In the genomic region with DNA sequence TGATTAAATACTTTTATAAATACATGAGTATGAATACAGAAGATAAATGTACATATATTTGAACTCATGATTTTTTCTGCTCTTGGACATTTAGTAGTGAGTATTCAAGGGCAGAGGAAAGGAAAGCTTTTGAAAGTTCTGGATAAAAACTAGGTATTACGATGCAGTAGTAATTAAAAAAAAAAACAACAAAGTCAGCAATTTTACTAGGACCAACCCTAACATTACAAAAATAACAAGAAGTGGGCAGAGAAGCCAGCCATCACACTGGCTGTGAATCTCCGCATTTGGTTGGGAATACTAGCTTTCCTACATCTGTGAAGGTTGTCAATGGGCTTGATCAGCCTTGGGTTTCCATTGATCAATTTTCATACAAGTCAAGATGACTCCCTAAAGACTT, we compare ENCODE assay signal across 17 mouse cellular contexts.
DNase-seq lines count a peak whose midpoint lies in the region; TF ChIP-seq lines count a peak whose summit lies in the region.
"Had no signal": no experiment of that assay in that cellular context is flagged by ENCODE, and none has a peak within 500 bp of the region (broad histone marks: within the 10 kb centered on the region; RNA-seq: fewer than 3 reads in every experiment).

No protein-coding gene starts in this region.

- H3K4me1 ChIP-seq in CH12.LX (ENCODE audit: control insufficient read depth in 1 of 2, insufficient read depth in 2 of 2) (no peaks in the 10 kb centered on the region), ES-E14 (ENCODE audit: control insufficient read depth in 2 of 2, insufficient read depth in 2 of 2, low read length in 2 of 2, poor library complexity in 1 of 2) (no peaks in the 10 kb centered on the region)

- TF ChIP-seq EP300 in CH12.LX (IDR thresholded peaks at IDR 0.05; ENCODE audit: low read length), result no peak

- DNase-seq in CH12.LX (ENCODE audit: extremely low read depth) (no peak), ES-E14 (ENCODE audit: low read depth, low spot score) (no peak)
- DNase-seq in thymus, postnatal 36 days, result no peak
- DNase-seq in embryo, embryonic 11 days, result no peak
- DNase-seq: adrenal gland, adult 2 months; adrenal gland, adult 8-10 months; adrenal gland, postnatal 10 days; adrenal gland, postnatal 14 days; adrenal gland, postnatal 25 days; adrenal gland, postnatal 36 days; B cell, adult 2 months; cerebellum, adult 11 months; cerebellum, adult 11-12 months; cerebellum, adult 18-20 months; cerebellum, adult 2 months; cerebellum, adult 8-10 months had no signal

- H3K9ac ChIP-seq in CH12.LX (ENCODE audit: insufficient read depth, low read depth), result no peak overlapping the region
- H3K9ac ChIP-seq in ES-E14 (ENCODE audit: insufficient read depth, low read depth, low read length, poor library complexity, severe bottlenecking), result no peak overlapping the region

- TF ChIP-seq POLR2A in CH12.LX (IDR thresholded peaks at IDR 0.05; ENCODE audit: low read depth, low read length), result no peak

- TF ChIP-seq CTCF in CH12.LX (conservative IDR thresholded peaks at IDR 0.05 in 1 of 2, IDR thresholded peaks at IDR 0.05 in 1 of 2; ENCODE audit: low read depth in 2 of 2, low read length in 2 of 2), result no peak

- in situ Hi-C loops in CH12.LX (cut with MboI; ENCODE audit: low pct_ligation_motif_present, low pct_unique_long_range_greater_than_20kb, low sequenced_read_pairs) (no loop called here), ES-E14 (cut with MboI; ENCODE audit: low sequenced_read_pairs in 2 of 2, unreplicated experiment in 2 of 2) (no loop called here)

- H3K27me3 ChIP-seq in CH12.LX (replicated peaks), result no peaks in the 10 kb centered on the region

- H3K79me2 ChIP-seq in CH12.LX (replicated peaks; ENCODE audit: control insufficient read depth, extremely low read depth, insufficient read depth, poor library complexity, severe bottlenecking), result no peaks in the 10 kb centered on the region

- H3K27ac ChIP-seq in CH12.LX (ENCODE audit: insufficient read depth, low read depth) (no peak overlapping the region), ES-E14 (ENCODE audit: insufficient read depth, low read depth, low read length, poor library complexity, severe bottlenecking) (no peak overlapping the region)

- TF ChIP-seq RAD21 in CH12.LX (IDR thresholded peaks at IDR 0.05; ENCODE audit: low read depth, low read length), result no peak

- dilution Hi-C loops in CH12.LX (cut with MboI; ENCODE audit: extremely low pct_ligation_motif_present, extremely low pct_unique_long_range_greater_than_20kb, low sequenced_read_pairs), result no loop called here

- H3K36me3 ChIP-seq in CH12.LX (replicated peaks in 1 of 2; ENCODE audit: control insufficient read depth in 1 of 2, insufficient read depth in 1 of 2, low read length in 1 of 2) (no peaks in the 10 kb centered on the region), ES-E14 (ENCODE audit: control insufficient read depth, insufficient read depth, low read length, poor library complexity, severe bottlenecking) (no peaks in the 10 kb centered on the region)
- H3K36me3 ChIP-seq: G1E had no signal

- H3K4me2 ChIP-seq in CH12.LX (ENCODE audit: insufficient read depth, low read depth, poor library complexity, severe bottlenecking), result no peak overlapping the region

- H3K9me3 ChIP-seq in CH12.LX (replicated peaks; ENCODE audit: low read length), result no peaks in the 10 kb centered on the region
- no peaks in the 10 kb centered on the region for H3K9me3 ChIP-seq in ES-E14 (ENCODE audit: control insufficient read depth, insufficient read depth, low read depth, low read length)
- H3K9me3 ChIP-seq: G1E had no signal

- H3K4me3 ChIP-seq in CH12.LX (replicated peaks in 1 of 3; ENCODE audit: low read depth in 2 of 3, low read length in 2 of 3, poor library complexity in 1 of 3) (no peak overlapping the region), ES-E14 (ENCODE audit: insufficient read depth in 1 of 2, low read depth in 1 of 2, low read length in 2 of 2, poor library complexity in 1 of 2, severe bottlenecking in 1 of 2) (no peak overlapping the region)

TF ChIP-seq in CH12.LX, 34 proteins besides CTCF, POLR2A, EP300 and RAD21:
- TF ChIP-seq MAFK (IDR thresholded peaks at IDR 0.05; ENCODE audit: insufficient replicate concordance, low read length) (peak; percentile 61; the same call in 1 of the 2 replicates), NRF1 (IDR thresholded peaks at IDR 0.05; ENCODE audit: low read depth, low read length) (no peak)

TF ChIP-seq in ES-E14, 5 proteins besides CTCF, POLR2A, EP300 and RAD21:
- TF ChIP-seq MAFK (IDR thresholded peaks at IDR 0.05; ENCODE audit: insufficient read depth, low read depth, low read length) (peak; percentile 59; the same call in 1 of the 2 replicates), CHD2 (IDR thresholded peaks at IDR 0.05; ENCODE audit: low read depth, low read length) (no peak)
